Mouse (Mus musculus): ENCODE data around the gene Maml2.

Gene Maml2

GRCm38 (mm10) chr9:13310236-13310635 is 12.5 kb downstream of the Maml2 start:
- DNase-seq (ENCODE audit: low spot score) = no peak

- no peak for DNase-seq (ENCODE audit: low spot score)
Measured at GRCm38 (mm10) chr9:13311094-13311493, 13.3 kb downstream of the Maml2 start.

- DNase-seq (ENCODE audit: low spot score) = no peak
Measured at GRCm38 (mm10) chr9:13313923-13314322, 16.2 kb downstream of the Maml2 start.

GRCm38 (mm10) chr9:13314577-13315004 is 16.8 kb downstream of the Maml2 start:
- no peak for DNase-seq (ENCODE audit: low spot score)

- no peak for DNase-seq (ENCODE audit: low spot score)
Measured at GRCm38 (mm10) chr9:13315393-13315792, 17.6 kb downstream of the Maml2 start.

- no peak for DNase-seq (ENCODE audit: low spot score)
Measured at GRCm38 (mm10) chr9:13319566-13319965, 21.8 kb downstream of the Maml2 start.

GRCm38 (mm10) chr9:13320800-13321364 is 23.1 kb downstream of the Maml2 start:
- no peak for DNase-seq (ENCODE audit: low spot score)

GRCm38 (mm10) chr9:13323074-13323473 is 25.3 kb downstream of the Maml2 start:
- no peak for DNase-seq (ENCODE audit: low spot score)

GRCm38 (mm10) chr9:13323612-13324011 is 25.9 kb downstream of the Maml2 start:
- DNase-seq (ENCODE audit: low spot score) = no peak

GRCm38 (mm10) chr9:13414230-13414766 is 116.5 kb downstream of the Maml2 start:
- no peak for DNase-seq (ENCODE audit: low spot score)

GRCm38 (mm10) chr9:13425031-13425940 is 127.5 kb downstream of the Maml2 start:
- peak; percentile 76 for DNase-seq (ENCODE audit: low spot score)

GRCm38 (mm10) chr9:13429477-13430125 is 131.8 kb downstream of the Maml2 start:
- no peak for DNase-seq (ENCODE audit: low spot score)

- no peak for DNase-seq (ENCODE audit: low spot score)
Measured at GRCm38 (mm10) chr9:13430302-13430701, 132.5 kb downstream of the Maml2 start.

- no peak for DNase-seq (ENCODE audit: low spot score)
Measured at GRCm38 (mm10) chr9:13430744-13431143, 133.0 kb downstream of the Maml2 start.

GRCm38 (mm10) chr9:13431646-13432045 is 133.9 kb downstream of the Maml2 start:
- DNase-seq (ENCODE audit: low spot score) = no peak

GRCm38 (mm10) chr9:13433501-13434090 is 135.8 kb downstream of the Maml2 start:
- DNase-seq (ENCODE audit: low spot score) = no peak

- DNase-seq (ENCODE audit: low spot score) = no peak
Measured at GRCm38 (mm10) chr9:13440911-13441310, 143.2 kb downstream of the Maml2 start.

- peak; percentile 48 for DNase-seq (ENCODE audit: low spot score)
Measured at GRCm38 (mm10) chr9:13442012-13442735, 144.4 kb downstream of the Maml2 start.

GRCm38 (mm10) chr9:13443484-13444211 is 145.9 kb downstream of the Maml2 start:
- no peak for DNase-seq (ENCODE audit: low spot score)

GRCm38 (mm10) chr9:13446236-13446635 is 148.5 kb downstream of the Maml2 start:
- no peak for DNase-seq (ENCODE audit: low spot score)
